Mouse (Mus musculus): ENCODE data around the gene Dab2ip. TPM values are rescaled to one million over a fixed set of nuclear protein-coding genes. Genes with fewer than 3 reads are reported as not detected.

Dab2ip gene
- polyA plus RNA-seq, 1 experiment from 2014 or later = 48.1 TPM

GRCm38 (mm10) chr2:35673986-35674385 is 115.9 kb downstream of the Dab2ip start:
- no peak overlapping the region for H3K4me2 ChIP-seq (replicated peaks; ENCODE audit: low read depth)
- 35% methylated on average over 3 of the region's 3 CpGs for WGBS
- ATAC-seq (ENCODE audit: low FRiP score, low TSS enrichment) (no peak), DNase-seq (ENCODE audit: low spot score) (no peak)
- no peak overlapping the region for H3K4me3 ChIP-seq (ENCODE audit: low read depth, low read length)
- TF ChIP-seq EP300 (optimal IDR thresholded peaks at IDR 0.05) (no peak), CTCF (IDR thresholded peaks at IDR 0.05; ENCODE audit: low read depth) (no peak)
- H3K36me3 ChIP-seq (ENCODE audit: control insufficient read depth, insufficient read depth, low read length) = no peaks in the 10 kb centered on the region
- H3K27me3 ChIP-seq (ENCODE audit: control insufficient read depth, insufficient read depth, low read length) = no peaks in the 10 kb centered on the region
- H3K27ac ChIP-seq (replicated peaks) = peak overlapping the region; percentile 30; the same call in 1 of the 2 replicates
- no peaks in the 10 kb centered on the region for H3K9me3 ChIP-seq (ENCODE audit: control insufficient read depth, low read length)
- H3K9ac ChIP-seq (ENCODE audit: low read length) = no peak overlapping the region
- H3K4me1 ChIP-seq (replicated peaks; ENCODE audit: control insufficient read depth, insufficient read depth) = peaks cover 55% of the 10 kb centered on the region

DNA sequence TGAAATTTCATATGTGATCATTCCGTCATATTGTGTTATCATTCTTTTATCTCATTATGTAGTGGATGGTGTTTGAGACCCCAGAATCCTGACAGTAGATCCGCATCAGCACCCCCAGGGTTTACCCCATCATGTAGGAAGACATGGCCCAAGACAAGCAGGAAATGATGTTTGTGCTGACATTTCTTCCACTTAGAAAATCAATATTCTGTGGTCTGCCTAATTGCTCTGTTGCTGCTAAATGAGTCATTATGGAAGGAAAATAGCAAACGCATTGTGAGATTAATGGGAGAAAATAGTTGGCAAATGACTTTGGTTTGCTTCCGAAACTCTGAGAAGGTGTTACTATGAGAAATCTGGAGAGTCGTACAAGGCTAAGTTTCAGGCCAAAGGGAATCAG is 116.4 kb downstream of the Dab2ip start:
- ATAC-seq (ENCODE audit: low FRiP score, low TSS enrichment) = no peak
- no peak for DNase-seq (ENCODE audit: low spot score)
- 61% methylated on average over 5 of the region's 5 CpGs for WGBS

DNA sequence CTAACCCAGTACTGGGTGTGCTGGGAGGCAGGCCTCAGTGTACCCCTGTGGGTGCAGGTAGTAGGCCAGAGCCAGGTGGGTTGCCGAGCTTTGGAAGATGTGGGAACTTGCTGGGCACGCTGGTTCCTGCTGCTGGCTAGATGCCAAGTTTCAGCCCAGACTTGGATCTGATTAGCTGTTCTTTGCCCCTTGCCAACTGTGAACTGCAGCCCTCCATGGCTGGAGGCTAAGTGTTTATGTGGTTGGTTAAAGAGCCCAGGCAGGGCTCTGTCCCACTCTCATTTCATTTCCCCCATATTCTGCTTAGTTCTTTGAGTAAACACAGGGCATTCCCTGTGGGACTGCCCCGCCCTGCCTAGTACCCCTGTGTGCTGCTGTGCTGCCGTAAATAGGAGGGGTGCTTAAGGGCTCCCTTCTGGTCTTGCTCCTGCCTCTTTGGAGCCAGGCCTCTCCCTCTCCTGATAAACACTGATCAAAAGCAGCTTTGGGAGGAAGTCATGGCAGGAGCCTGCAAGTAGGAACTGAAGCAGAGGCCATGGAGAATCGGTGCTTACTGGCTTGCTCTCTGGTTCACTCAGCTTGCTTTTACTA is 118.1 kb downstream of the Dab2ip start:
- Histone ChIP-seq H3K27me3 (ENCODE audit: control insufficient read depth, insufficient read depth, low read length) (no peaks in the 10 kb centered on the region), H3K4me3 (ENCODE audit: low read depth, low read length) (no peak overlapping the region), H3K27ac (replicated peaks) (peak overlapping the region; percentile 78), H3K9ac (ENCODE audit: low read length) (no peak overlapping the region), H3K4me2 (replicated peaks; ENCODE audit: low read depth) (0 out of 2 replicates have a peak overlapping the region, but pooled peaks have one; percentile 8), H3K36me3 (ENCODE audit: control insufficient read depth, insufficient read depth, low read length) (no peaks in the 10 kb centered on the region), H3K9me3 (ENCODE audit: control insufficient read depth, low read length) (no peaks in the 10 kb centered on the region), H3K4me1 (replicated peaks; ENCODE audit: control insufficient read depth, insufficient read depth) (peaks cover 58% of the 10 kb centered on the region)
- WGBS = 16% methylated on average over 5 of the region's 5 CpGs
- DNase-seq (ENCODE audit: low spot score) (peak; percentile 70), ATAC-seq (ENCODE audit: low FRiP score, low TSS enrichment) (peak; percentile 25)
- TF ChIP-seq EP300 (optimal IDR thresholded peaks at IDR 0.05) (no peak), CTCF (IDR thresholded peaks at IDR 0.05; ENCODE audit: low read depth) (no peak)

More for the DNA sequence above, 116.4 kb downstream of the Dab2ip start:
- Histone ChIP-seq H3K4me1 (replicated peaks; ENCODE audit: control insufficient read depth, insufficient read depth) (peaks cover 51% of the 10 kb centered on the region), H3K9ac (ENCODE audit: low read length) (no peak overlapping the region), H3K4me2 (replicated peaks; ENCODE audit: low read depth) (no peak overlapping the region), H3K36me3 (ENCODE audit: control insufficient read depth, insufficient read depth, low read length) (no peaks in the 10 kb centered on the region), H3K9me3 (ENCODE audit: control insufficient read depth, low read length) (no peaks in the 10 kb centered on the region), H3K27me3 (ENCODE audit: control insufficient read depth, insufficient read depth, low read length) (no peaks in the 10 kb centered on the region), H3K4me3 (ENCODE audit: low read depth, low read length) (no peak overlapping the region), H3K27ac (replicated peaks) (0 out of 2 replicates have a peak overlapping the region, but pooled peaks have one; percentile 18)
- no peak for TF ChIP-seq CTCF (IDR thresholded peaks at IDR 0.05; ENCODE audit: low read depth)
- TF ChIP-seq EP300 (optimal IDR thresholded peaks at IDR 0.05) = no peak

DNA sequence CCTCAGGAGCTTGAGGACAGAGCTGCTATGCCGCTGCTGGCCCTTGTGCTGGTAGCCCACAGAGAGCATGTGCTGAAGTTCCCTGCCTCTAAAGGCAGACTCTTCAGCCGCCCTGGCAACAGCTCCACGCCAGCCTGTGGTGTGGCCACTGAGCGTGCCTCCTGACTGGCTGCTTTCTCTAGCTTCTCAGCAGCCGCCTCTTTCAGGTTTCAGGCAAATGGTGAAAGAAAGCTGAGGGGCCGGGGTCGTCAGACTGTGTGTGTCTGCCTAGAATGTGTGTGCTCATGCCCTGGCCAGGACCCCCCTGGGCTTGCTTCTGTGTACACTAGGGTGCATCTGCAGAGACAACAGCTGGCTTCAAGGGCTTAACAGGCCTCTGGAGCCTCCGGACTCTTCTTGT is 119.8 kb downstream of the Dab2ip start:
- H3K9me3 ChIP-seq (ENCODE audit: control insufficient read depth, low read length) = no peaks in the 10 kb centered on the region
- no peak overlapping the region for H3K9ac ChIP-seq (ENCODE audit: low read length)
- TF ChIP-seq EP300 (optimal IDR thresholded peaks at IDR 0.05) (no peak), CTCF (IDR thresholded peaks at IDR 0.05; ENCODE audit: low read depth) (no peak)
- H3K36me3 ChIP-seq (ENCODE audit: control insufficient read depth, insufficient read depth, low read length) = no peaks in the 10 kb centered on the region
- ATAC-seq (ENCODE audit: low FRiP score, low TSS enrichment) = no peak
- no peak overlapping the region for H3K4me3 ChIP-seq (ENCODE audit: low read depth, low read length)
- DNase-seq (ENCODE audit: low spot score) = no peak
- H3K4me2 ChIP-seq (replicated peaks; ENCODE audit: low read depth) = no peak overlapping the region
- H3K4me1 ChIP-seq (replicated peaks; ENCODE audit: control insufficient read depth, insufficient read depth) = peaks cover 58% of the 10 kb centered on the region
- H3K27ac ChIP-seq (replicated peaks) = peak overlapping the region; percentile 63
- WGBS = 20% methylated on average over 8 of the region's 8 CpGs
- no peaks in the 10 kb centered on the region for H3K27me3 ChIP-seq (ENCODE audit: control insufficient read depth, insufficient read depth, low read length)

- H3K4me1 ChIP-seq (replicated peaks; ENCODE audit: control insufficient read depth, insufficient read depth) = peaks cover 58% of the 10 kb centered on the region
- no peaks in the 10 kb centered on the region for H3K9me3 ChIP-seq (ENCODE audit: control insufficient read depth, low read length)
- DNase-seq (ENCODE audit: low spot score) = no peak
- WGBS = 47% methylated on average over 4 of the region's 4 CpGs
- H3K4me3 ChIP-seq (ENCODE audit: low read depth, low read length) = no peak overlapping the region
- no peak for TF ChIP-seq CTCF (IDR thresholded peaks at IDR 0.05; ENCODE audit: low read depth)
- TF ChIP-seq EP300 (optimal IDR thresholded peaks at IDR 0.05) = no peak
- H3K27me3 ChIP-seq (ENCODE audit: control insufficient read depth, insufficient read depth, low read length) = no peaks in the 10 kb centered on the region
- H3K9ac ChIP-seq (ENCODE audit: low read length) = no peak overlapping the region
- no peaks in the 10 kb centered on the region for H3K36me3 ChIP-seq (ENCODE audit: control insufficient read depth, insufficient read depth, low read length)
- H3K27ac ChIP-seq (replicated peaks) = peak overlapping the region; percentile 63; the same call in 1 of the 2 replicates
- no peak overlapping the region for H3K4me2 ChIP-seq (replicated peaks; ENCODE audit: low read depth)
- ATAC-seq (ENCODE audit: low FRiP score, low TSS enrichment) = no peak
Measured at GRCm38 (mm10) chr2:35678440-35678839, 120.4 kb downstream of the Dab2ip start.
